Mouse (Mus musculus): ENCODE results near the gene Gtf2h2. TPM values are rescaled to one million over a fixed set of nuclear protein-coding genes. Genes with fewer than 3 reads are reported as not detected.
"Not testable (repeated sequence)": the region's sequence is repeated elsewhere in the genome, so short reads cannot be mapped to it uniquely, and the experiment has no call there.

Gtf2h2 gene
- polyA plus RNA-seq, 1 experiment from 2014 or later = 86.5 TPM

- Histone ChIP-seq H3K4me3 (no peak overlapping the region), H3K27ac (peak overlapping the region; percentile 74), H3K9me3 (no peaks in the 10 kb centered on the region), H3K4me2 (no peak overlapping the region), H3K27me3 (no peaks in the 10 kb centered on the region), H3K9ac (no peak overlapping the region), H3K4me1 (peaks cover 11% of the 10 kb centered on the region), H3K36me3 (no peaks in the 10 kb centered on the region)
- WGBS = 35% methylated on average over 12 of the region's 12 CpGs
- ATAC-seq (ENCODE audit: insufficient number of reproducible peaks, insufficient read depth, low FRiP score, low TSS enrichment, low read depth) = peak; percentile 48; the same call in 1 of the 2 replicates
These were observed 24.1 kb upstream of the Gtf2h2 start for GRCm38 (mm10) chr13:100516213-100517105.

DNA sequence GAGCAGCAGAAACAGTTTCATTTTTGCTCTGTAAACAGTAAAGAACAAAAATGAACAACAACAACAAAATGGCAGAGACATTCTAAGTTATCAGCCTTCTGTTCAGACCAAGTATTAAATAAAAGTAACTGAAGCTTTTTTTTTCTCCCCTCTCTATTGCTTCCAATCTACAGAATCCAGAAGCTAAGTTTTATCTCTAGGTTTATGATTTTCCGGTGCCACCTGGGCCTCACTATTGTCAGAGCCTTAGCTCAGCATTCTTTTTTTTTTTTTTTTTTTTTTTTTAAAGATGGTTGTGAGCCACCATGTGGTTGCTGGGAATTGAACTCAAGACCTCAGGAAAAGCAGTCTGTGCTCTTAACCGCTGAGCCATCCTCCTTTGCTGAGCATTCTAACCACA is 20.4 kb upstream of the Gtf2h2 start:
- Histone ChIP-seq H3K4me1 (peaks cover 17% of the 10 kb centered on the region), H3K27me3 (no peaks in the 10 kb centered on the region), H3K36me3 (no peaks in the 10 kb centered on the region), H3K4me3 (no peak overlapping the region), H3K4me2 (no peak overlapping the region), H3K9me3 (no peaks in the 10 kb centered on the region), H3K9ac (no peak overlapping the region), H3K27ac (no peak overlapping the region)
- ATAC-seq (ENCODE audit: insufficient number of reproducible peaks, insufficient read depth, low FRiP score, low TSS enrichment, low read depth) = no peak
- 94% methylated on average over 2 of the region's 2 CpGs for WGBS

- no peaks in the 10 kb centered on the region for H3K27me3 ChIP-seq
- H3K4me3 ChIP-seq = no peak overlapping the region
- H3K36me3 ChIP-seq = no peaks in the 10 kb centered on the region
- WGBS = 81% methylated on average over 4 of the region's 4 CpGs
- ATAC-seq (ENCODE audit: insufficient number of reproducible peaks, insufficient read depth, low FRiP score, low TSS enrichment, low read depth) = no peak
- no peak overlapping the region for H3K4me2 ChIP-seq
- H3K27ac ChIP-seq = no peak overlapping the region
- H3K9ac ChIP-seq = no peak overlapping the region
- peaks cover 14% of the 10 kb centered on the region for H3K4me1 ChIP-seq
- H3K9me3 ChIP-seq = no peaks in the 10 kb centered on the region
These were observed 19.5 kb upstream of the Gtf2h2 start for GRCm38 (mm10) chr13:100511860-100512364.

- H3K4me2 ChIP-seq = no peak overlapping the region
- H3K36me3 ChIP-seq = no peaks in the 10 kb centered on the region
- 71% methylated on average over 7 of the region's 7 CpGs for WGBS
- no peaks in the 10 kb centered on the region for H3K9me3 ChIP-seq
- H3K4me1 ChIP-seq = peaks cover 8% of the 10 kb centered on the region
- no peak overlapping the region for H3K9ac ChIP-seq
- no peak for ATAC-seq (ENCODE audit: insufficient number of reproducible peaks, insufficient read depth, low FRiP score, low TSS enrichment, low read depth)
- H3K27me3 ChIP-seq = no peaks in the 10 kb centered on the region
- H3K4me3 ChIP-seq = no peak overlapping the region
- H3K27ac ChIP-seq = no peak overlapping the region
These were observed 18.9 kb upstream of the Gtf2h2 start for GRCm38 (mm10) chr13:100511146-100511859.

- H3K27me3 ChIP-seq; H3K4me2 ChIP-seq; H3K4me1 ChIP-seq; H3K9me3 ChIP-seq; H3K4me3 ChIP-seq; H3K9ac ChIP-seq; H3K27ac ChIP-seq; H3K36me3 ChIP-seq; ATAC-seq (ENCODE audit: insufficient number of reproducible peaks, insufficient read depth, low FRiP score, low TSS enrichment, low read depth): not testable (repeated sequence)
These were observed 7.2 kb upstream of the Gtf2h2 start for GRCm38 (mm10) chr13:100499625-100500024.

DNA sequence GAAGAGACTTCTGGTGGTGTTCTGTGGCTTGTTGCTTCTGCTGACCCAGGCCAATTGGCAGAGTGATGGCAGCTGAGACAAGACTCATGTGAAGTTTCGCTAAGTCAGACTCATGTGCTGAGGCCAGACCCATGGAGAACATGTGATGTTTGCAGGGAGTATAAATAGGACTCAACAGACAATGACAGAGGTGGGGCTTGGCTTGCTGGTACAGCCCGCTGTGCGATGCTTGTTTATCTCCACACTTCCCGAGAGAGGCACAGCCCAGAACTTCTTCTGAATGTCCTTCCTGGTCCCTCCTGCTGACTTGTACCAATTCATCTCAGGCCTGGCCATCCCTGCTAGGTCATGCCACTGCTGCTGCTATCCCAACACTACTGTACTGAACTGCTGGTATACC is 3.0 kb upstream of the Gtf2h2 start:
- Histone ChIP-seq H3K4me1 (peaks cover 12% of the 10 kb centered on the region), H3K9me3 (no peaks in the 10 kb centered on the region), H3K36me3 (no peaks in the 10 kb centered on the region), H3K9ac (no peak overlapping the region), H3K4me2 (no peak overlapping the region), H3K27ac (no peak overlapping the region), H3K27me3 (no peaks in the 10 kb centered on the region), H3K4me3 (no peak overlapping the region)
- no peak for ATAC-seq (ENCODE audit: insufficient number of reproducible peaks, insufficient read depth, low FRiP score, low TSS enrichment, low read depth)
- WGBS = 88% methylated on average over 4 of the region's 4 CpGs

GRCm38 (mm10) chr13:100494370-100494769 is 2.0 kb upstream of the Gtf2h2 start:
- not testable (repeated sequence) for H3K27me3 ChIP-seq; H3K4me3 ChIP-seq; H3K27ac ChIP-seq; ATAC-seq (ENCODE audit: insufficient number of reproducible peaks, insufficient read depth, low FRiP score, low TSS enrichment, low read depth); H3K4me2 ChIP-seq; H3K9me3 ChIP-seq; H3K9ac ChIP-seq; H3K36me3 ChIP-seq
- H3K4me1 ChIP-seq = peaks cover 12% of the 10 kb centered on the region
- 64% methylated on average over 8 of the region's 8 CpGs for WGBS

DNA sequence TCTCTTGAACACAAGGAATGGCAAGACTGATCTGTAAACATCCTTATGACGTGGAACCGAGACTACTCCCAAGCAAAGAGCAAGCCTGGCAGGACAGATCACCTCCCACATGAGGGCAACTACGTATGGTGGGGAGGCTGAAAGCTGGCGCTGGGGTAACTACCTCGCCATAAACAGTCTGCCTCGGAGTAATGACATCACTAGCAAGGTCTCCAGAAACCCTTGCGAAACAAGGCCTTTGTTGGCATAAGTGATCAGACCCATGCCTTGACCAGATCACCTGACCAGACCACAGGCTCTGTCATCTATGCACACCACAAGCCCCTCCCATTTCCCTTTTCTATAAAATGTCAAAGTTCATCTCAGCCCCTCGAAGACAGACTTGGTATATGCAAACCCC is 934 bp upstream of the Gtf2h2 start:
- Histone ChIP-seq H3K36me3 (peaks cover 1% of the 10 kb centered on the region), H3K9me3 (no peaks in the 10 kb centered on the region), H3K4me1 (peaks cover 12% of the 10 kb centered on the region), H3K27ac (no peak overlapping the region), H3K27me3 (no peaks in the 10 kb centered on the region), H3K4me2 (no peak overlapping the region), H3K9ac (no peak overlapping the region), H3K4me3 (no peak overlapping the region)
- ATAC-seq (ENCODE audit: insufficient number of reproducible peaks, insufficient read depth, low FRiP score, low TSS enrichment, low read depth) = no peak
- WGBS = 66% methylated on average over 8 of the region's 8 CpGs

- ATAC-seq (ENCODE audit: insufficient number of reproducible peaks, insufficient read depth, low FRiP score, low TSS enrichment, low read depth) = no peak
- Histone ChIP-seq H3K4me3 (peak overlapping the region; percentile 94), H3K27ac (0 out of 2 replicates have a peak overlapping the region, but pooled peaks have one; percentile 86)
These were observed 756 bp downstream of the Gtf2h2 start for GRCm38 (mm10) chr13:100491623-100492022.

DNA sequence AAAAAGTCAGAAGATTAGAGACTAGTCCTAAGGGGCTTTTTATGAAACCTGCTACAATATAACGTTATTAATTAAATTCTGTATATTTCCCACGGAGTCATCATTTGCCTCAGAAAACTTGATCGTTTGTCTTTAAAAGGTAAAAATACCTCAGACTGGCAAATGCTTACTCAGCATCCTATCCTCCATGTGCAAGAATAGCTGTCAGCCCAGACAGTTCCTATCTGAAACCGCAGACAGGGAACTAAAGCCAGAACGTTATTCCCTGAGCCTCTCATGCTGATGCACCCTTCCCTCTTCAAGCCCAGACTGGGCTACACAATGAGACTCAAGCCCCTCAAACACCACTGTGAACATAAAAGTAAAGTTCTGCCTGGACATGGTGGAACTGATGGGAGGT is 2.0 kb downstream of the Gtf2h2 start:
- ATAC-seq (ENCODE audit: insufficient number of reproducible peaks, insufficient read depth, low FRiP score, low TSS enrichment, low read depth) = no peak
- no peaks in the 10 kb centered on the region for H3K27me3 ChIP-seq
- WGBS = 86% methylated on average over 5 of the region's 5 CpGs

More at GRCm38 (mm10) chr13:100491623-100492022, 756 bp downstream of the Gtf2h2 start:
- peaks cover 18% of the 10 kb centered on the region for H3K36me3 ChIP-seq
- H3K9me3 ChIP-seq = no peaks in the 10 kb centered on the region
- peaks cover 12% of the 10 kb centered on the region for H3K4me1 ChIP-seq
- no peaks in the 10 kb centered on the region for H3K27me3 ChIP-seq
- peak overlapping the region; percentile 92 for H3K9ac ChIP-seq
- peak overlapping the region; percentile 70 for H3K4me2 ChIP-seq
- 17% methylated on average over 6 of the region's 6 CpGs for WGBS

GRCm38 (mm10) chr13:100483610-100484009 is 8.8 kb downstream of the Gtf2h2 start:
- no peak overlapping the region for H3K4me3 ChIP-seq
- no peak overlapping the region for H3K9ac ChIP-seq
- no peak overlapping the region for H3K4me2 ChIP-seq
- H3K36me3 ChIP-seq = peaks cover 60% of the 10 kb centered on the region
- H3K27ac ChIP-seq = no peak overlapping the region
- no peaks in the 10 kb centered on the region for H3K9me3 ChIP-seq
- H3K27me3 ChIP-seq = no peaks in the 10 kb centered on the region
- H3K4me1 ChIP-seq = no peaks in the 10 kb centered on the region
- 95% methylated on average over 7 of the region's 7 CpGs for WGBS
- ATAC-seq (ENCODE audit: insufficient number of reproducible peaks, insufficient read depth, low FRiP score, low TSS enrichment, low read depth) = no peak

More for the DNA sequence above, 2.0 kb downstream of the Gtf2h2 start:
- Histone ChIP-seq H3K9me3 (no peaks in the 10 kb centered on the region), H3K4me3 (no peak overlapping the region), H3K4me2 (no peak overlapping the region), H3K27ac (no peak overlapping the region), H3K9ac (0 out of 2 replicates have a peak overlapping the region, but pooled peaks have one; percentile 22), H3K36me3 (peaks cover 23% of the 10 kb centered on the region), H3K4me1 (peaks cover 12% of the 10 kb centered on the region)
